Mouse (Mus musculus): Measurements from ENCODE around the gene Rps19bp1. TPM values are rescaled to one million over a fixed set of nuclear protein-coding genes. Genes with fewer than 3 reads are reported as not detected.

Rps19bp1 gene
- total RNA-seq, 2 experiments from 2014 or later = 12.6 to 35.4 TPM

DNA sequence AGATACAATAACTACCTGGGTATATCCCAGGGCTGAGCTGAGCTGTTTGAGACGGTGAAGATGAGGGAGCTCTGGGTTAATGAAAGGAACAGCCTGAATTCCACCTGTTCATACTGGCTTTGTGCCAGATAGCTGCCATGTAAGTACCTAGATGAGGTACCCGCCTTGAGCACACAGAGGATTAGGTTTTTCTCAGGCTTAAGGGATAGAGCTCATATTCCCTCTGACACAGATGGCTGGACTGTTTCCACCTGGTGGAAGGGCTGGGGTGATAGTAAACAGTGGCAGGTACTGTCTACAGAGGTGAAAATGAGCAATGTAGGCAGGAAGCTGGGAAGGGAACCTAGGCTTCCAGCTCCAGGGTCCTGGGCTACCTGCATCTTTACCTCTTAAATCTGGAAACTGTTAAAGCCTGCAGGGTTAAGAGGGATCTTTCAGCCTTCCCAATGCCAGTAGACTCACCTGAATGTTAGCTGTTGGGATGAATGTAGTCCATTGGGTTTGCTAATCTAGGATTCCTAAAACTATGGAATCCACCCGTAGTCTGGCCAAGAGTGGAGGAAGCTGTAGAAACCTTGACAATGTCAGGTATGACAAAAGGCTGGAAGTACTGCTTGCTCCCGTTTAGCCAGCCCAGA is 6.4 kb downstream of the Rps19bp1 start:
- no peak for ATAC-seq (ENCODE audit: poor library complexity, severe bottlenecking)

DNA sequence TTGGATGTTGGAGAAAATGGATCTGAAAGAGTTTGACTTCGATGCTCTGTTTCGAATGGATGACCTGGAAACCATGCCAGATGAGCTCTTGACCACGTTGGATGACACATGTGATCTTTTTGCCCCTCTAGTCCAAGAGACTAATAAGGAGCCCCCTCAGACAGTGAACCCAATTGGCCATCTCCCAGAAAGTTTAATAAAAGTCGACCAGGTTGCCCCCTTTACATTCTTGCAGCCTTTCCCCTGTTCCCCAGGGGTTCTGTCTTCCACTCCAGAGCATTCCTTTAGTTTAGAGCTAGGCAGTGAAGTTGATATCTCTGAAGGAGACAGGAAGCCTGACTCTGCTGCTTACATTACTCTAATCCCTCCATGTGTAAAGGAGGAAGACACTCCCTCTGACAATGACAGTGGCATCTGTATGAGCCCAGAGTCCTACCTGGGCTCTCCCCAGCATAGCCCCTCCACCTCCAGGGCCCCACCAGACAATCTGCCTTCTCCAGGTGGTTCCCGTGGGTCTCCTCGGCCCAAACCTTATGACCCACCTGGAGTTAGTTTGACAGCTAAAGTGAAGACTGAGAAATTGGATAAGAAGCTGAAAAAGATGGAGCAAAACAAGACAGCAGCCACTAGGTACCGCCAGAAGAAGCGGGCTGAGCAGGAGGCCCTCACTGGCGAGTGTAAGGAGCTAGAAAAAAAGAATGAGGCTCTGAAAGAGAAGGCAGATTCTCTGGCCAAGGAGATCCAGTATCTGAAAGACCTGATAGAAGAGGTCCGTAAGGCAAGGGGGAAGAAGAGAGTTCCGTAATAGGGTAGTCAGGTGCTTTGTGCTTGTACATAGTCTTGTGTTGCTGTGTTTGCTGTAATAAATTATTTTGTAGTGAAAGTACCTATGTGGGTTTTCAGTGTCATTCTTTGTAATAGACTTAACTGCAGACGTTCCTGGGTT is 7.2 kb downstream of the Rps19bp1 start:
- ATAC-seq (ENCODE audit: poor library complexity, severe bottlenecking) = no peak

GRCm38 (mm10) chr15:80256242-80256641 is 7.9 kb downstream of the Rps19bp1 start:
- no peak for ATAC-seq (ENCODE audit: poor library complexity, severe bottlenecking)

- ATAC-seq (ENCODE audit: poor library complexity, severe bottlenecking) = peak; percentile 60
These were observed 8.4 kb downstream of the Rps19bp1 start for GRCm38 (mm10) chr15:80255646-80256121.

DNA sequence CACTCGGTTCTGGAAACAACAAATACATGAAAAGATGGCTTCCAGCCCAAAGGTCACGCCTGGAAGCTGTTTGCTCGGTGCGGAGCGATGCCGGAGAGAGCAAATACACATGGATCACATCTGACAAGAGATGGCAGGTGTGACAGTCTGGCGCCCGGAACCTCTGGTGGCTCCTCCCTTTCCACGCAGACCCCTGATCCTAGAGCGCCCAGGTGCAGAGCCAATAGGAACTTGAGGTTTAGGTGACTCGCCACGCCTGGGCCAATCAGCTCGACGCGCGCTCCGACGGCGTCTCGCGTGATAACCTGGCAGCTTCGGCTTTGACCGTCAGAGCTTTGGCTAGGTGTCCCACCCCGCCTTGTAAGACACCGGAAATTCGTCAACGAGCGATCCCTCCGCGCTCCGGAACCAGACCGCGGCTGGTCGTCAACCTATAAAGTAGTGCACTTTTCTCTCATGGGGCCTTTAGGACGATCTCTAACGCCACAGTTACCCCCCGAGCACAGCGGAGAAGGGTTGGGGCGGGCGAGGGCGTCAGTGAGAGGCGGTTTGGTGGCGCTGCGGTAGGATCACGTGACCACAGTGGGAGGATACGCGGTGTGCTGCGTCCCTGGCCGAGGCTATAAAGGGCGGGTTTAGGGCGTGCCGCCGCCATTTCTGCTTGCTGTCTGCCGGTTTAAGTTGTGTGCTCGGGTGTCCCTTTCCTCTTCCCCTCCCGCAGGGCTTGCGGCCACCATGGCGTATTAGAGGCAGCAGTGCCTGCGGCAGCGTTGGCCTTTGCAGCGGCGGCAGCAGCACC is 9.1 kb downstream of the Rps19bp1 start, which contains the start of gene Atf4:
Atf4 (plus strand) TSS at position 338 of the 799 bp plus-strand sequence.
- peak; percentile 80 for ATAC-seq (ENCODE audit: poor library complexity, severe bottlenecking)

DNA sequence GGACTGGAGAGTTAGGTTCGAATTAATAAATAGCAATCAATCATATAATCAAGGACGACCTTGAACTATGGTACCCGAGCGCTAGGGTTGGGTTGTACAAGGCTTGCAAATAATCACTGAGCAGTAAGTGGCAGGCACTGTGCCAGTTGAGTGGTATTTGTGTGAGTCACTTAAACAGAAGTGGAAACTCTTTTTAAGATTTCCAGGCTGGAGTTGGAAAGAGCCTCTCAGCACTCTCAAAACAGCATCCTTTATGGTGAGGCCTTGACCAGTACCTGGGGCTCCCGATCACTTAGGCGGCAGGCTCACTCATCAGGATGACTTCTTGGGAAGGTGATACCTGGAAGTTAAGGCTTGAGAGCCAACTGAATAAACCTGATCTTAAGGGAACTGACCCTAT is 9.9 kb downstream of the Rps19bp1 start:
- ATAC-seq (ENCODE audit: poor library complexity, severe bottlenecking) = no peak

GRCm38 (mm10) chr15:80253530-80253929 is 10.6 kb downstream of the Rps19bp1 start:
- ATAC-seq (ENCODE audit: poor library complexity, severe bottlenecking) = no peak

DNA sequence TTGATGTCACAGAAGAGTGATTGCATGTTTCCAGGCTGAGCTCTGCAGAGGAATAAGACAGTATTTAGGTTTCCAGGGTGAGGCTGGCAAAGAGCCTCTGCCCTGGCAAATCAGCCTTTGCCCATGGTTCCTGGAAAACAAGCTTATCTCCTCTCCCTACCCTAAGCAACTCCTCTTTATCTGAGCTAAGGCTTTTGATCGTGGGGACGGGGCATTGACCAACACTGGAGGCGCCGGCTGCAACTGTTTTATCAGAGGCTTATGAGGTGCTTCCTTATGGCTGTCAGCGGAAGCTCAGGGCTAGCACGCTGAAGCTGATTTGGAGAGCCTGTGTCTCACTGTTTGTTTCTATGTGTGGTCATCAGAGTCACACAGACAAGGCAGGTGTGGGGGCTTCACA is 13.5 kb downstream of the Rps19bp1 start:
- ATAC-seq (ENCODE audit: poor library complexity, severe bottlenecking) = no peak

DNA sequence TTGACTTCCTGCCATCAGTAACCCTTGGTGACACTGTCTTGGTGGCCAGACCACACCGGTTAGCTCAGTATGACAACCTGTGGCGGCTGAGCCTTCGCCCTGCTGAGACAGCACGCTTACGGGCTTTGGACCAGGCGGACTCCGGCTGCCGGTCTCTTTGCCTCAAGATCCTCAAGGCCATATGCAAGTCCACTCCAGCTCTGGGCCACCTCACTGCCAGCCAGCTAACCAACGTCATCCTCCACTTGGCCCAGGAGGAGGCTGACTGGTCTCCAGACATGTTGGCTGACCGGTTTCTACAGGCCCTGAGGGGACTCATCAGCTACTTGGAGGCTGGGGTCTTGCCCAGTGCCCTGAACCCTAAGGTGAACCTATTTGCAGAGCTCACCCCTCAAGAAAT is 14.4 kb downstream of the Rps19bp1 start:
- no peak for ATAC-seq (ENCODE audit: poor library complexity, severe bottlenecking)

DNA sequence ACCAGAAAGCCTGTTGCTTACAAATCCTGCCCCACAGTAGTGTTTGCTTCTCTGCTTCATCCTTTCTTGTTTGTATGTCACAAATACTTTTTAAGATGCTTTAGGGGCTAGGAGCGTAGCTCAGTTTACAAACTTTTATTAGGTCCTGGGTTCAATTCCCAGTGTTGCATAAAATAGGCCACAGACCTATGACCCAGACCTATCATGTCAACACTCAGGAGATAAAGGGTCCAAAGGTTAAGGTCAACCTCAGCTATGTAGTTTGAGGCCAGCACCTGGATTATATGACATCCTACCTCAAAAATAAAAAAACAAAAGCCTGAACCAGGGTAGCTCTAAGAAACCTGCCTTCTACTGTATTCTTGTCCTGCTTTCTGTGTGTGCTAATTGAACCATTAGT is 15.5 kb downstream of the Rps19bp1 start:
- ATAC-seq (ENCODE audit: poor library complexity, severe bottlenecking) = no peak

DNA sequence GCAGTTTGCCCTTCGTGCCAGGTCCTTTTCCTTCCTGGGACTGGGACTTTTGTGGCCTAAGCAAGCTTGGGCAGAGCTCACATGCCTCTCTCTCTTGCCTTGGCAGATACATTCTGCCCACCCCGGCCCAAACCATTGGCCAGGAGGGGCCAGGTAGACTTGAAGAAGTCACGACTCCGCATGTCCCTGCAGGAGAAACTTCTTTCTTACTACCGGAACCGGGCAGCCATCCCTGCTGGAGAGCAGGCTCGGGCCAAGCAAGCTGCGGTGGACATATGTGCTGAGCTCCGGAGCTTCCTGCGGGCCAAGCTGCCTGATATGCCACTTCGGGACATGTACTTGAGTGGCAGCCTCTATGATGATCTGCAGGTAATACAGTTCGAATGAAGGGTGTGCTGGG is 16.0 kb downstream of the Rps19bp1 start:
- no peak for ATAC-seq (ENCODE audit: poor library complexity, severe bottlenecking)

DNA sequence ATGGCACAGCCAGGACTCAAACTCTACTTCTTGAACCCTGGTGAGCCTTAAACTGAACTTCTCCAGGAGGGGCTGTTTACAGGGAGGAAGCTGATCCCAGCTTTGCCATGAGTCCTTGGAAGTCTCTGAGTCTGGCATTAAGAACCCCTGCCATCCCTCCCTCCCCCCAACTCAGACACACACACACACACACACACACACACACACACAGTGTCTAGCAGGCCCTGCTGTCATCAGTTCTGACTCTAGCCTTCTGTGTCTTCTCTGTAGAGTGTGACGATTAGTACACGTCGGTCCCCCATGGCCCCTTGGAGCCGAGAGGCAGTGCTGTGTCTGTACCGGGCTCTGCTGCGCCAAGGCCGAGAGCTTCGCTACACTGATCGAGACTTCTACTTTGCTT is 28.6 kb downstream of the Rps19bp1 start, which contains the start of gene AC140267.1:
AC140267.1 (plus strand) TSS at position 301 of the 400 bp plus-strand sequence.
- no peak for ATAC-seq (ENCODE audit: poor library complexity, severe bottlenecking)

DNA sequence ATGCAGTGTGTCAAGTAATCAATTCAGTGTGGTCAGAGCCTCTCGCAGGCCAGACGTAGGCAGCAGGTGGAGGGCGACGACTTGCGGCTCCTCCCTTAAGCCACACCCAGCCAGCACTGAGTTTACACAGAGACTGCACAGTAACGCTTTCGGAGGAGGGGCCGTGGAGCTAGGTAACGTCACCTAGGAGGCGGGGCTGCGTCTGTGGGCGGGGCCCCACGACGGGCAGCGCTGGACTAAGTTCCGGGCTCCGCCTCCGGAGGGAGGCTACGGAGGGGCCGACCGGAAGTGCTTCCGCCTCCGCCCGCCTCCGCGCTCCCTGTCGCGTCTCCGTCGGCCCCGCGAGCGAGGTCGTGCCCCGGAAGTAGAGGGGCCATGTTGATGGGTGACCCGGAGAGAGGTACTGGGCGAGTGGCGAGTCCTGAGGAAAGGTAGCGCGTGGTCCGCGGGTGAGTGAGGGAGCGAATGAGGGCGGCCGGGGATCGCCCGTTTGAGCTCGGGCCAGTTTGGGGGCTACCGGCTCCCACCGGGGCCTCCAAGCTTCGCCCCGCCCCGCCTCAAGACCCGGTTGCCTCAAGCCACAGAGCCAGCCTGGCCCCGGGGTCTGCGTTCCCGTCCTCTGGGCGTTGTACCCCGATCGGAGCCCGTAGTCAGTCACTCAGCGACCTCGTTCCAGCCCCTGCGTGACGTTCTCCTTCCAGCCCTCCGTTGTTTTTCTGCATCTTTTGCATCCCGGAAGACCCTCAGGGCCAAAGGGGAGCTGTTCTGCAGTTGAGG is 30.2 kb downstream of the Rps19bp1 start, which contains the start of gene Mief1:
Mief1 (plus strand) TSS at position 286 of the 777 bp plus-strand sequence.
- ATAC-seq (ENCODE audit: poor library complexity, severe bottlenecking) = peak; percentile 99

GRCm38 (mm10) chr15:80233053-80233452 is 31.1 kb downstream of the Rps19bp1 start:
- ATAC-seq (ENCODE audit: poor library complexity, severe bottlenecking) = no peak

DNA sequence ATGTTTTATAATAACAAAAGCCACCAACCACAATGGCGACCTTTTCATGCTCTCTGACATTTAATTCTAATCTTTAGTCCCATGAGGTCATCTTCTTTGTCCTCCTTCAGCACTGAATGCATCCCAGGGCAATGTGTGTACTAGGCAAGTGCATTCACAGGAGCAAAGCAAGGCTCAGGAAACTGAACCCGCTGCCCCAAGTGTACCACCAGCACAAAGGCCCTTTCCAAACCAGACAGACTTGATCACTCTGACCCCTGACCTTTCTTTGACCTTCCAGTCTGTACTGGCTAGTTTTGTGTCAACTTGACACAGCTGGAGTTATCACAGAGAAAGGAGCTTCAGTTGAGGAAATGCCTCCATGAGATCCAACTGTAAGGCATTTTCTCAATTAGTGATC is 31.8 kb downstream of the Rps19bp1 start:
- no peak for ATAC-seq (ENCODE audit: poor library complexity, severe bottlenecking)

DNA sequence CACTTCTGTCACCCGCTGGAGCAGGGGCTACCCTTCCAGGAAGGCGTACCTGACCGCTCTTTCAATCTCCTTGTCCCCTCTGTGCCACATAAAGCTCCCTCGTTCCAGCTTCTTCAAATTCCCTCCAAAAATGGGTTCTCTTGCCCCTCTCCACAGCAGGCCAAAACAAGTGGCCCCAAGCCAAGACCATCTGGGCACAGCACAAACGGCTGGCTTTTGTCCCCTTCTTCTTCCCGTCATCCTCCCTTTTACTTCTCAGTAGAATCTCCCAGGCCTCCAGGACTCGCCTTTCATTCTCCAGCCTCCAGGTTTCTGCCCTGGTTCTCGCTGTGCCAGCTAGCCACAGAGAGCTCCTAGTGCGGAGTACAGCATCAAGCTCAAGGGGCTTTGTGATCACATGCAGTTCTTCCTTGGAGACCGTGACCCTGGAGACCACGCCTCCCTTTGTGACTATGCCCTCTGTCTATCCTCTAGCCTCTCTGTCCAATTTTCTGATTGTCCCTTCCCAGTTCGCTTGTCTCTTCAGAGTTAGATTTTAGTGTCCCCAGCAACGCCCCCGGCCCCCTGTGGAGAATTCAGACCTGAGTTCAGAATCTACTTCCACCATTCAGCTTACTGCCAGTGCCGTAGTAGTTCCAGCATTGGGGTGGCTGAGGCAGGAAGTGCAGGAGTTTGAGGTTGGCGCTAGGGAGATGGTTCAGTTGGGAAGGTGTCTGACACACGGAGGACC is 35.9 kb downstream of the Rps19bp1 start:
- no peak for ATAC-seq (ENCODE audit: poor library complexity, severe bottlenecking)

DNA sequence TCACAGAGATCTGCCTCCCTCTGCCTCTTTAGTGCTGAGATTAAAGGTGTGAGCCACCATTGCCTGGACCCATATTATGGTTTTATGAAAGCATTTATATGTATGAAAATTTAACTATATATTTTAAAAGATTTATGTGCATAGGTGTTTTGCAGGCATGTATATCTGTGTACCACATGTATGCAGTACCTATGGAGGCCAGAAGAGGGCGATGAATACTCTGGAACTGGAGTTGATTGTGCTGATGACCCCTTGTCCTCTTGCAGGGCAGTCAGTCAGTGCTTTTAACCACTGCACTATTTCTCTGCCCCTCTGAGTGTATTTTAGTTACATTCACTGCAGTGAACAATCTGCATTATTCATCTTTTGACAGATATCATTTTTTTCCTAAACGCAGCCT is 38.3 kb downstream of the Rps19bp1 start:
- peak; percentile 81 for ATAC-seq (ENCODE audit: poor library complexity, severe bottlenecking)

GRCm38 (mm10) chr15:80225208-80225607 is 38.9 kb downstream of the Rps19bp1 start:
- peak; percentile 99 for ATAC-seq (ENCODE audit: poor library complexity, severe bottlenecking)

DNA sequence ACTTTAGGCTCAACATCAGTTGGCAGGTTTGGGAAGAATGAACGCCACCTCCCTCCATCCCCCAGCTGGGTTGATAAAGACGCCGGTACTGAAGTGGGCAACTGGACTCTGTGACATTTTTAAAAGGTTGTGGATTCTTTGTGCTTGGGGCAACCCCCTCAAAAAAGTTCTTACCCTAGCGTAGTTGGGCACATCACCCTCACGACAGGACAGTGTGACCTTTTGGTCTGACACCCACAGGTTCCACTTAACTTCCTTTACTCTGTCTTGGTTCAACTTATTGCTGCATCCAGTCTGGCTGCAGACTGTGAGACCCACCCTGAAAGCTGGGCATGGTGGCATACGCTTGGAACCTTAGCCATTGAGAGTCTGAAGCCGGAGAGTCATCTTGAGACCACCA is 40.4 kb downstream of the Rps19bp1 start:
- no peak for ATAC-seq (ENCODE audit: poor library complexity, severe bottlenecking)

All from megakaryocyte, adult 5-6 weeks (primary cell).